Mouse (Mus musculus) intestine, embryonic 15.5 days (tissue): ENCODE data around the gene Tnfrsf14. TPM values are rescaled to one million over a fixed set of nuclear protein-coding genes. Genes with fewer than 3 reads are reported as not detected.
A peak's percentile ranks its signal among the peaks of the same experiment; 100 is the strongest.

ENCODE experiments used
- ATAC-seq: fragments of 200-750 bp; cut with Nextera tagmentation; 2 replicates; pipeline ENCODE4 v1.8.0; 2017; ENCODE audit warnings: moderate TSS enrichment, moderate library complexity
- H3K27ac ChIP-seq: fragments of 300-500 bp; sonication (generic); 2 replicates; pipeline ENCODE4 v1.5.1; 2015; ENCODE audit warnings: mild to moderate bottlenecking, inconsistent platforms
- H3K27me3 ChIP-seq: fragments of 300-500 bp; sonication (generic); replicated peaks from 2 replicates; pipeline ENCODE4 v1.6.1; 2015; ENCODE audit warnings: inconsistent platforms
- H3K36me3 ChIP-seq: fragments of 300-500 bp; sonication (generic); 2 replicates; pipeline ENCODE4 v1.6.1; 2015; ENCODE audit warnings: inconsistent platforms
- H3K4me1 ChIP-seq: fragments of 300-500 bp; sonication (generic); replicated peaks from 2 replicates; pipeline ENCODE4 v1.6.1; 2015; ENCODE audit warnings: inconsistent platforms
- H3K4me2 ChIP-seq: fragments of 300-500 bp; sonication (generic); replicated peaks from 2 replicates; pipeline ENCODE4 v1.6.1; 2015; ENCODE audit warnings: mild to moderate bottlenecking, inconsistent platforms
- H3K4me3 ChIP-seq: fragments of 300-500 bp; sonication (generic); replicated peaks from 2 replicates; pipeline ENCODE4 v1.5.1; 2015; ENCODE audit warnings: inconsistent platforms
- H3K9ac ChIP-seq: fragments of 300-500 bp; sonication (generic); 2 replicates; pipeline ENCODE4 v1.6.1; 2015; ENCODE audit warnings: inconsistent platforms
- H3K9me3 ChIP-seq: fragments of 300-500 bp; sonication (generic); 2 replicates; pipeline ENCODE4 v1.6.1; 2016; ENCODE audit warnings: inconsistent platforms
- WGBS: fragments of 180-500 bp; shearing (Covaris S2); methylation state at CpG from one replicate; pipeline ENCODE4 v1.1.7; 2015; 5-methylcytosine and 5-hydroxymethylcytosine counted together
- polyA plus RNA-seq: library from polyadenylated mRNA; unstranded; fragments of >200 nt; fragmentation: Nextera tagmentation; extraction: Ambion mirVana; gene quantifications from 2 replicates; pipeline ENCODE4 v1.2.1, GENCODE M21; 2015

The Tnfrsf14 gene
- polyA plus RNA-seq, 1 experiment from 2014 or later = 3.0 TPM

DNA sequence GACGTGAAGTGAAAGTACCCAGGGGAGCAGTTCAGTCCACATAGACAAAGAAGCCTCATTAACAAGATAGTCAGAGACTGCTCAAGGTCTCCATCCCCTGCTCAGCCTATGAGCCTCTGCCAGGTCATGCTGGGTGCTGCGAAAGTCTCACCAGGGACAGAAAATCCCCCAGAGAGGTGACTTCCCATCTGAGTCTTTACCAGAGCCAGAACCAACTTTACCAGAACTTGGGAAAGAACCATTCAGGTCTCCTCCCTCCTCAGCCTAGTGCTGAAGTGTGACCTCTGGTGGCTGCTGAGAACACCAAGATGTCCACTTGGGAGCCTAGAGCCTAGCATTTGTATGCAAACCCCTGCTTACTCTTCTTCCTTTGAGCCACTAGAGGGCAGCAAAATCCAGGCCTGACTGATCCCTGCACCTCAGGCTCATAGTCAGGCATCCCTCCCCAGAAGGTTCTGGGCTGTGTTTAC, 15.8 kb upstream of the Tnfrsf14 start:
- H3K27me3 ChIP-seq = peaks cover 11% of the 10 kb centered on the region
- peak; percentile 73 for ATAC-seq
- peaks cover 13% of the 10 kb centered on the region; the same call in 1 of the 2 replicates for H3K4me1 ChIP-seq
- WGBS = 24% methylated on average over 2 of the region's 2 CpGs
- no peaks in the 10 kb centered on the region for H3K9me3 ChIP-seq
- no peak overlapping the region for H3K4me3 ChIP-seq
- H3K9ac ChIP-seq = no peak overlapping the region
- H3K36me3 ChIP-seq = no peaks in the 10 kb centered on the region
- H3K4me2 ChIP-seq = no peak overlapping the region
- H3K27ac ChIP-seq = no peak overlapping the region

DNA sequence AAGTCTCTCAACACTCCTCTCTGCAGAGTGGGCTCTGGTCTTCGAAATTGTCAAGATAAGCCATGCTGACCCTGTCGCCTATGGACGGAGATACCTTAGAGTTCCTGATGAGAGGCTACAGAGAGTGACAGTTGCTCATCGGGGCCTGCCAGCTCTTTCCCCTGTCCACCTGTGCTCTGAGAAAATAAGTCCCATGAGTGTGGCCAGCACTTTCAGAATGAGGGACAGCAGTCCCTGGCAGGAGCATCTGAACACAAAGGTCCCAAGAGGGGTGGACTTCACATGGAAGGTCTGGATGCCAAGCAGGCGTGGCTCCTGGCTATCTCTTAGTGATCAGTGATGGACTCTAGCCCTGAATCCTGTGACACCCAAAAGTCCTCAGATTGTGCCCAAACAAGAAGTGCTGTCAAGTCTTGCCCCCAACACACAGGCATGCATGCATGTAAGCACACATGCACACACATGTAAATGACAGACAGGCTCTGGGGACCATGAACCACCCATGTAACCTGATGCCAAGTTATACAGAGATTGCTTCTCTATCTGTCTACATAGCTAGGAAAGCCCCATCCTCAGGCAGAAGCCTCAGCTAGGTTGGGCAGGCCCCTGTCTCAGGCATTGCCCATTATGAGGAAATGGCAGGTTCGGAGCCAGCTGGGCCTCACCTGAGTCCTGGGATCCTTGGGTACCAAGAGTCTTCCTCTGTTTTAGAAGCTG, 15.1 kb upstream of the Tnfrsf14 start:
- no peaks in the 10 kb centered on the region for H3K36me3 ChIP-seq
- peaks cover 8% of the 10 kb centered on the region; the same call in 1 of the 2 replicates for H3K4me1 ChIP-seq
- no peak overlapping the region for H3K9ac ChIP-seq
- WGBS = 91% methylated on average over 6 of the region's 6 CpGs
- ATAC-seq = no peak
- no peak overlapping the region for H3K27ac ChIP-seq
- no peak overlapping the region for H3K4me2 ChIP-seq
- H3K4me3 ChIP-seq = no peak overlapping the region
- H3K9me3 ChIP-seq = no peaks in the 10 kb centered on the region
- peaks cover 4% of the 10 kb centered on the region for H3K27me3 ChIP-seq

DNA sequence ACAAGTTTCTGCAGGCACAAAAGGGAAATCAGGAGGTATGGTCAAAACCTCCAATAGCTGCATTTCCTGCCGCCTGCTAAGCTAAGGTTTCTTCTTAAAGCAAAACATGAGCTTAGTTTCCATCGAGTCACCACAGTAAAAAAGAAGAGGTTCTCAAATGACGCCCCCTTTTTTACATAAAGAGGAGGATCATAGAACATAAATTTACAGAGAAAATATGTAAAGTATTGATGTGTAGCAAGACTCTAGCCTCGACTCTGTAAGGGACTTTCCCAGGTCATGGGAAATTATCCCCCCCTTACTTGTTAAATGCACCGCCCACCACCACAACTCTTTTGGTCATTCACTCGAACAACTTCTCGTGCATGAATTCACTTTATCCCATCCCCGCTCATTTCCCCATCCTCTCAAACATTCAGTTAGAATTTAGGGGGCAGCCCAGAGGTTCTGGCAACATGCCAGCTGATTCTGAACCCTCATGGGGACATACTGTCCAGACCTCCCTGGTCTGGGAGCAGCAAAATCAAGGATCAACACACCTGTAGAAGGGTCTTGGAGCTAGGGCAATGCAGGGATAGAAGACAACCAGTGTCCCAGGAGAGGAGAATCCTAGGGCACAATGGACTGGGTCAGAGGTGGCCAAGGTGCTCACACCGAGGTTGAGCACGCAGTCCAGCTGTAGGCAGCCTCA, 14.4 kb upstream of the Tnfrsf14 start:
- no peak overlapping the region for H3K4me3 ChIP-seq
- no peak overlapping the region for H3K9ac ChIP-seq
- 81% methylated on average over 10 of the region's 10 CpGs for WGBS
- H3K27ac ChIP-seq = no peak overlapping the region
- no peaks in the 10 kb centered on the region for H3K36me3 ChIP-seq
- peaks cover 5% of the 10 kb centered on the region; the same call in 1 of the 2 replicates for H3K4me1 ChIP-seq
- H3K27me3 ChIP-seq = no peaks in the 10 kb centered on the region
- H3K9me3 ChIP-seq = no peaks in the 10 kb centered on the region
- no peak for ATAC-seq
- H3K4me2 ChIP-seq = no peak overlapping the region

DNA sequence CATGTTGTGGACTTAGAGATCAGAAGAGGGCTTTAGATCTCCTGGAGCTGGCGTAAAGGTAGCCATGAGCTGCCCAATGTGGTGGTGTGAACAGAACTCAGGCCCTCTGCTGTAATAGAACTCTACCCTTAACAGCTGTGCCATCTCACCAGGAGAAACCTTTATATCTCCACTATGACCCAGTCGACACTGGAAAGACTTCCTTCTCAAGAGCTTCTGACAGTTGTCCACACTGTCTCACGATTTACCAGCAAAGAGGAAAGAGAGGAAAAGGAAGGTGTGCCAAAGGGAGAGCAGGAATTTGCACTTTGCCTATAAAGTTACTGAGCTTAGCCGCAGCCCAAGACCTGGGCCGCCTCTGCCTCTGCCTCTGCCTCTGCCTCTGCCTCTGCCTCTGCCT, 13.5 kb upstream of the Tnfrsf14 start:
- Histone ChIP-seq H3K4me3 (no peak overlapping the region), H3K4me2 (no peak overlapping the region), H3K27ac (no peak overlapping the region), H3K27me3 (no peaks in the 10 kb centered on the region), H3K36me3 (no peaks in the 10 kb centered on the region), H3K9ac (no peak overlapping the region), H3K4me1 (peaks cover 5% of the 10 kb centered on the region; the same call in 1 of the 2 replicates), H3K9me3 (no peaks in the 10 kb centered on the region)
- ATAC-seq = no peak
- WGBS = 84% methylated on average over 5 of the region's 5 CpGs

DNA sequence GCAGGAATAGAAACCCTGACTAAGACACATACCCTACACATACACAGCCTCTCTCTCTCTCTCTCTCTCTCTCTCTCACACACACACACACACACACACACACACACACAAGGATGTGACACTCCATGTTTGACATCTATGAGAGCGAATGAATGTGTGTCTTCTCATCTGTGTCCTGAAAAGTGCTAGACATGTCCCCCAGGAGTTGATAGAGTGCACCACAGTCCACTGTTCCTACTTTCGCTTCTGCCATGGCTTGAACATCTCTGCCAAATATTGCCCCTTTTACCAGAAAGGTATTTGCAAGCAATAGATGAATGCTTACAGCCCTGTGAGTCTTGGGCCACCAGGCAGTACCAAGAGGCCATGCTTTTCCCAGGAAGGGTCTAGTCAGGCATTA, 11.8 kb upstream of the Tnfrsf14 start:
- ATAC-seq = no peak
- H3K4me1 ChIP-seq = no peaks in the 10 kb centered on the region
- H3K36me3 ChIP-seq = no peaks in the 10 kb centered on the region
- no peak overlapping the region for H3K9ac ChIP-seq
- H3K27me3 ChIP-seq = no peaks in the 10 kb centered on the region
- no peak overlapping the region for H3K27ac ChIP-seq
- 88% methylated on average over 2 of the region's 2 CpGs for WGBS
- no peaks in the 10 kb centered on the region for H3K9me3 ChIP-seq
- H3K4me2 ChIP-seq = no peak overlapping the region
- no peak overlapping the region for H3K4me3 ChIP-seq

DNA sequence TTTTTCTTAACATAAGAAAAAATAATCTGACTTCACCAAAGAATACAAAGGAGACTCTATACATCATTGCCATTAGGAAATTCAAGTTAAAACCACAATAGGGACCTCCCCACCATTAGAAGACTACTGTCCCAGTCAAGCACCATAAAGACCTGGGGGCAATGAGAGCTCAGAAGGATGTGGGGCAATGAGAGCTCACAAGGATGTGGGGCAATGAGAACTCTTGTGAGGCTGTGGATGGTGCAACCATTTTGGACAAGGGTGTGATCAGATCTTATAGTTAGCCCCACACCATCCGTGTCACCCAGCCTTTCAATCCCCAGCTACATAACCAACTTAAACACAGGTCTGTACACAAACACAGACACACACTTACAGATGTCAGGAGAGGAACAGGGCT, 9.4 kb upstream of the Tnfrsf14 start:
- WGBS = 62% methylated on average over 1 of the region's 1 CpGs
- H3K27ac ChIP-seq = no peak overlapping the region

DNA sequence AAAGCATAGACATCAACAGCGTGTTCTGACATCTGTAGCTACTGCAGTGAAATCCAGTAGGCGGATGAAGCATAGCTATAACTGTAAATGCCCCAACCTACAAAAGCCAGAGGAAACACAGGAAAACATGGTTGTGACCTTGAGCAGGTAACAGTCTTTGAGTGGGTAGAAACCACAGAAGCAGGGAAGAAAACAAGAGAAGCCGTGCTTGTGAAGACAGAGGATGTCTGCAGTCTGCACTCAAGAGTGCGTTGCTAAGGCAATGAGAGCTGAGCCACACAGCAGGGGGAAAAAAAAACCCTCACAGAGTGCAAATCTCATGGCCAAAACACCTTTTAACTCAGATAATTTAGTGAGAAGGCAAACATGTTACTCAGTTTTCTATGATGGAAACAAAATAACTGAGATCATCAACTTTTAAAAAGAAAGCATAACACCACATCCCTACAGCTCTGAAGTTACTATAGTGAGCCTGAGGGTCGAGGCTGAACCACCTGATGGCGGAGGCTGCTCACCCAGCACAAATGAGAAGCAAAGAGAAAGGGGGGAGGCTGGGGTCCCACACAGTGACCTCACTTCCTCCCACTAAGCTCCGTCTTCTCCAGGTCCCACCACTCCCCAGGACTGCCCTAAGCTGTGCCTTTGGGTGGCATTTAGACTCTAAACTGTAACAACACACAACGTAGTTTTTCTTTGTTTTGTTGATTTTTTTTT, 8.3 kb upstream of the Tnfrsf14 start:
- Histone ChIP-seq H3K27ac (no peak overlapping the region), H3K4me3 (no peak overlapping the region)
- WGBS = 66% methylated on average over 8 of the region's 8 CpGs

More for the DNA sequence above, 9.4 kb upstream of the Tnfrsf14 start:
- Histone ChIP-seq H3K9ac (no peak overlapping the region), H3K27me3 (no peaks in the 10 kb centered on the region), H3K4me1 (no peaks in the 10 kb centered on the region), H3K4me2 (no peak overlapping the region), H3K9me3 (no peaks in the 10 kb centered on the region), H3K4me3 (no peak overlapping the region), H3K36me3 (no peaks in the 10 kb centered on the region)
- no peak for ATAC-seq

DNA sequence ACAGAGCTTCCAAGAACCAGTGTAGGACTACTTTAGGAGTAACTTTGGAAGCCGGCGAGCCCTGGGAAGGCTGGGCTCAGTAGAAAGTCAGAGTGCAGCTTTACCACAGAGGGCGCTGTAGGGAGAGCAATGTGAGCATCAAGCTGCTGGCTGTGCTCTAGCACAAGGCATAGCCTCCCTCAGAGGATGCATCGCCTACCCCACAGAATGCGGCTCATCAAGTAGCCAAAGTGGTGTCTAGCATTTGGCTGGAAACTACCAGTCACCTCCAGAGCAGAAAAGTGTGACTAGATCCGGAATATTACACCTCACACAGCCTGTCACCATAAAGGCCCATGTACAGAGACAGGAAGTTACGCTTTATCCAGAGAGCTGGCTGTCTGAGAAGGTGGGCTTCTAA, 7.4 kb upstream of the Tnfrsf14 start:
- Histone ChIP-seq H3K4me1 (no peaks in the 10 kb centered on the region), H3K36me3 (no peaks in the 10 kb centered on the region), H3K27me3 (no peaks in the 10 kb centered on the region), H3K27ac (no peak overlapping the region), H3K9ac (no peak overlapping the region), H3K4me3 (no peak overlapping the region), H3K4me2 (no peak overlapping the region), H3K9me3 (no peaks in the 10 kb centered on the region)
- no peak for ATAC-seq
- 83% methylated on average over 7 of the region's 7 CpGs for WGBS

More for the DNA sequence above, 8.3 kb upstream of the Tnfrsf14 start:
- no peak overlapping the region for H3K9ac ChIP-seq
- H3K9me3 ChIP-seq = no peaks in the 10 kb centered on the region
- no peak for ATAC-seq
- H3K4me2 ChIP-seq = no peak overlapping the region
- H3K27me3 ChIP-seq = no peaks in the 10 kb centered on the region
- no peaks in the 10 kb centered on the region for H3K4me1 ChIP-seq
- no peaks in the 10 kb centered on the region for H3K36me3 ChIP-seq

DNA sequence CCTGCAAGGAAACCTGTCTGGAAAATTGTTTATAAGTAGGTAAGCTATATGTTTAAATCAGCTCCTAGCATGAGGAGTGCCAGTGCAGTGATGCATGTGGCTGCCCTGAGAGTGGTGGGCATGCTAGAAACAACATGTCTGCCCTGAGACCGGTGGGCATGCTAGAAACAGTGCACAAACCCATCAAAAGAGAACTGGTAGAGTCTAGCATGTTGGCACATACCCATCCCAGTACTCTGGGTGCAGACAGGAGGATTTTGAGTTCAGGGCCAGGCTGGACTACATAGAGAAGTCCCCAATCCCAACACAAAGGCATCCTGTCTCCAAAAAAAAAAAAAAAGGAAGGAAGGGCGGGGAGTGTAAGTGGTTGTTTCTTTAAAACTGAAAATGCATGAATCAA, 6.4 kb upstream of the Tnfrsf14 start:
- Histone ChIP-seq H3K4me2 (no peak overlapping the region), H3K4me3 (no peak overlapping the region), H3K4me1 (no peaks in the 10 kb centered on the region), H3K27ac (no peak overlapping the region), H3K9ac (no peak overlapping the region), H3K36me3 (no peaks in the 10 kb centered on the region), H3K27me3 (no peaks in the 10 kb centered on the region), H3K9me3 (no peaks in the 10 kb centered on the region)
- ATAC-seq = no peak
- 84% methylated on average over 2 of the region's 2 CpGs for WGBS

DNA sequence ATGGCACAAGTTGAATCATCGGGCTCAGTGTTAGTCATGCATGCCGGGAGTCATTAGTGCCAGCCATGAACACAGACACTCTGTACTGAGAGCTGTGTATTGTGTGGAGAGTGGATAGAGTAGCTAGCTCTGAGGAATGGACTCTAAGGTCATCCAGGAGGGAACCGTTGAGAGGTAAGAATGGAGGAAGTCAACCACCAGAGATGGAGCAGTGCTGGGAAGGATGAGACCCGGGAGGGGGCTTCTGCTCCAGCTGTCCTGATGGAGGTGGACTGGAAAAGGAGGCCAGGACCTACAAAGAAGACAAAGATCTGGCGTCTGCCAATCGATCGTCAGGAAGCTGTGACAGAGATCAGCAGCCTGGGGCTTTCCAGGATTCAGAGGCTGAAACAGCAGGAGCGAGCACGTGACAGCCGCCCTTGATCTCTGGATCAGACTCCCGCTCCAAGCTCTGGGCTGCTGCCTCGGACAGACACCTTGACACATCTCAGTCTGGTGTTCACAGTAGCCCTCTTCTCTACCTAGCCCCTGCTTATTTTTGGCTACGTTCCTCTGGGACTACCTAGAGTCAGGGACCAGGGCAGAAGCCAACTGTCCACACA, 5.0 kb upstream of the Tnfrsf14 start:
- H3K9me3 ChIP-seq = no peaks in the 10 kb centered on the region
- ATAC-seq = no peak
- peaks cover 3% of the 10 kb centered on the region; the same call in 1 of the 2 replicates for H3K4me1 ChIP-seq
- H3K27ac ChIP-seq = no peak overlapping the region
- H3K4me3 ChIP-seq = no peak overlapping the region
- H3K36me3 ChIP-seq = no peaks in the 10 kb centered on the region
- WGBS = 58% methylated on average over 13 of the region's 13 CpGs
- H3K4me2 ChIP-seq = no peak overlapping the region
- no peaks in the 10 kb centered on the region for H3K27me3 ChIP-seq
- H3K9ac ChIP-seq = no peak overlapping the region

DNA sequence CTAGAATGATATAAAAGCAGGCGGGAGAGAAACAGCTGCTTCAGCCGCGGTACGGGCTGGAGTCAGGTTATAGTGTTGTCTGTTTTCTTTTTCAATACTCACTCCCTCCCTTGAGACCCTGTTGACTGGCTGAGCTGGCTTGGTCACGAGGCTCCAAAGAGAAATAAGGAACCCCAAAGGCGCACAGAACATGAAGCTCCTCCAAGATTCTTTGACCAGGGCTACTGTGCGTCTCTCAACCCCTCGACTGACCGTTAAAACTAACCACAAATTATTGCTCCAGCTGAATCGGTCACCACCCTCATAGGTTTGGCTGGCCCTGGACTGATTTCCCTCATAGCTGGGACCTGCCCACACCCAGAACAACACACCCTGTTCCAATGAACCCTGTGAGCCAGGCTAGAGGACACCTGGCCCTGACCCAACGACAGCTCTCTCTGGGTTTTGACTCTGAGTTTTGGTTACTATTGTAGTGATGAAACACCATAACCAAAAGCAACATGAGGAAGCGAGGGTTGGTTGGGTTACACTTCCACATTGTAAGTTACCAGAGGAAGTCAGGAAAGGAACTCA, 811 bp upstream of the Tnfrsf14 start:
- H3K27ac ChIP-seq = no peak overlapping the region
- WGBS = 71% methylated on average over 12 of the region's 12 CpGs

DNA sequence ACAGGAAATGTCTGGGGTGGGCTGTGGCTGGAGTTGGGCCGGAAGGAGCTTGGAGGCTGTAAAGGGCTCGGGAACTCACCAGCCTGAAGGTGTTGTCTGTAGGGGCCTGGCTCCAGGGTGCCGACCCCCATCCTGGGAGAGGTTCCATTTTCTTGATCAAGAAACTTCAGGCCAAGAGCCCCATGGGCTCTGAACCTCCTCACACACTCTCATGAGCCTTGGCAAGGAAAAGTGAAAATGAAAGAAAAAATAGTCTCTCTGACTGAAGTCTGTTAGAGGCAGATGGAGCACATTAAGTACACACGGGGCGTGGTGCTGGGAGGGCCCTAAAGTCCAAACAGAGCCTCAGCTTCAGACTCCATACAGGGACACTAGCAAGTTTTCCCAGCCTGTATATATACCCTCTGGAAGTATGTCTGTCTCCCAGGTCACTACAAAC, 445 bp downstream of the Tnfrsf14 start:
- no peaks in the 10 kb centered on the region for H3K9me3 ChIP-seq
- H3K27ac ChIP-seq = peak overlapping the region; percentile 63
- H3K4me3 ChIP-seq = peak overlapping the region; percentile 28
- H3K4me2 ChIP-seq = peak overlapping the region; percentile 54
- H3K27me3 ChIP-seq = no peaks in the 10 kb centered on the region
- H3K4me1 ChIP-seq = peaks cover 23% of the 10 kb centered on the region
- H3K9ac ChIP-seq = 0 out of 2 replicates have a peak overlapping the region, but pooled peaks have one; percentile 18
- no peaks in the 10 kb centered on the region for H3K36me3 ChIP-seq
- 11% methylated on average over 5 of the region's 5 CpGs for WGBS
- peak; percentile 87 for ATAC-seq

More for the DNA sequence above, 811 bp upstream of the Tnfrsf14 start:
- Histone ChIP-seq H3K4me2 (no peak overlapping the region), H3K4me3 (no peak overlapping the region), H3K36me3 (no peaks in the 10 kb centered on the region), H3K9me3 (no peaks in the 10 kb centered on the region), H3K4me1 (peaks cover 23% of the 10 kb centered on the region), H3K27me3 (no peaks in the 10 kb centered on the region), H3K9ac (no peak overlapping the region)
- ATAC-seq = no peak
